Mouse (Mus musculus): ENCODE data around the gene Traf6.

DNA sequence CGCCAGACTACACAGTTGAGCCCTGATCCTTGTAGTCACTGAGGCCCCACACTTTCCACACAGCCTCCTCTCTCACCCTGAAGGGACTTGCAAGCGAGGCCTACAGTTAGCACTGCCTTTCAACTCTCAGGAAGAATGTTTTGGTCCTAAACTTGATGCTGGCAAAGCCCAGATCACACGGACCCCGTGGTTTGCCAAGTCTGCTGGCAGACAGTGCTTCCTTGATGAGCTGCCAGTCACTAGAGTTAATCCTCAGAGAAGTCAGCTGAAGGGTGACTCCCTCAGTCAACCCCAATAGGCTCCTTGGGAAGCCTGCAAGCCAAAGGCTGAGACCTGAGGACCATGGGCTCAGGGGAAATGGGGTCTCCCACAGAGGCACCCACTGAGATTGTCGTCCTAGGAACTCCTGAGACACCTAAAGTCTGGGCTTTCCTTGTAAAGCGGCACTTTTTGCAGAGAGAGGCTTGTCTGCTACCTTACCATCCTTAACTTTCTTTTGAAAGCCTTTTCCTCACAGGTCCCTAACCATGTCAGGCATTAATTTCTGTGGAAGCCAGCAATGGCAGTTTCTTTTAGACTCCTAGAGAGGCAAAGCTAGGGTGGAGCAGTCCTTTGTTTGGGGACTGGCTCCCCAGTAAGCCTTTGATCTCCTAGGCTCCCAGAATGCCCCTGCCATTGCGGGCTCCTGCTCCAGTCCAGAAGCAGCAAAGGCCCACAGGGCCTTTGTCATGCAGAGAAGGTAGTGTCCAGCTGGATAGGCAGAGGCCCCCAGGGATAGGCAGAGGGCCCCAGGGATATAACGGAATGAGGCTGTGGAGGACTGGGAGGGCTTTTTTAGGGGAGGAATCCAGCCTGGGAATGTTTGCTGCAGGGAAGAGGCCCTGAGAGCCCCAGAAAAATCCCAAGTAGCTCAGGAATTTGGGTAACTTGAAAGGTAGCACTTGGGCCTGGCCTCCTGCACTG is 44.4 kb downstream of the Traf6 start:
- TF ChIP-seq CTCF (IDR thresholded peaks at IDR 0.05; ENCODE audit: insufficient read depth, low read length) = no peak
- no peak for TF ChIP-seq POLR2A (IDR thresholded peaks at IDR 0.05; ENCODE audit: borderline replicate concordance, extremely low read depth, low read depth, low read length)
